ENCODE assay signal across 8 mouse cellular contexts in genomic region chr12:111672176-111672575, GRCm38 (mm10). TPM values are rescaled to one million over a fixed set of nuclear protein-coding genes. Genes with fewer than 3 reads are reported as not detected.
DNase-seq lines count a peak whose midpoint lies in the region; ATAC-seq and TF ChIP-seq lines count a peak whose summit lies in the region.

Ckb (minus strand) TSS chr12:111672338.

- H3K9me3 ChIP-seq in hindbrain, embryonic 10.5 days = no peaks in the 10 kb centered on the region
- no peaks in the 10 kb centered on the region for H3K9me3 ChIP-seq in liver, embryonic 16.5 days (replicated peaks; ENCODE audit: control insufficient read depth, low read length)
- no peaks in the 10 kb centered on the region for H3K9me3 ChIP-seq in neural tube, embryonic 14.5 days (ENCODE audit: control insufficient read depth, low read length)

- H3K4me2 ChIP-seq in liver, embryonic 16.5 days (ENCODE audit: low read depth, low read length) = peak within 1 kb of the TSS; percentile 55
- H3K4me2 ChIP-seq in neural tube, embryonic 14.5 days (ENCODE audit: low read depth, low read length) = peak within 1 kb of the TSS; percentile 96

- H3K9ac ChIP-seq in liver, embryonic 16.5 days (ENCODE audit: low read depth, low read length) = no peak within 1 kb of the TSS
- peak within 1 kb of the TSS; percentile 93 for H3K9ac ChIP-seq in neural tube, embryonic 14.5 days (replicated peaks; ENCODE audit: low read depth, low read length)

- under 1% methylated on average over 31 of the region's 31 CpGs for WGBS in hindbrain, embryonic 10.5 days
- 1% methylated on average over 31 of the region's 31 CpGs for WGBS in liver, embryonic 16.5 days (ENCODE audit: insufficient replicate concordance)
- under 1% methylated on average over 31 of the region's 31 CpGs for WGBS in neural tube, embryonic 14.5 days

- H3K4me3 ChIP-seq in hindbrain, embryonic 10.5 days = peak within 1 kb of the TSS; percentile 90
- H3K4me3 ChIP-seq in layer of hippocampus, adult 2 months = peak within 1 kb of the TSS; percentile 100
- H3K4me3 ChIP-seq in liver, embryonic 16.5 days (ENCODE audit: low read depth, low read length) = peak within 1 kb of the TSS; percentile 51
- peak within 1 kb of the TSS; percentile 85 for H3K4me3 ChIP-seq in neural tube, embryonic 14.5 days (ENCODE audit: low read depth, low read length)

- ATAC-seq in liver, embryonic 16.5 days (ENCODE audit: low read depth) = 0 out of 2 replicates have a peak, but pooled peaks have one; percentile 17
- peak; percentile 85 for ATAC-seq in neural tube, embryonic 14.5 days (ENCODE audit: low read depth)

- H3K36me3 ChIP-seq in hindbrain, embryonic 10.5 days = peaks cover 42% of the 10 kb centered on the region
- H3K36me3 ChIP-seq in liver, embryonic 16.5 days (ENCODE audit: control insufficient read depth, insufficient read depth) = no peaks in the 10 kb centered on the region
- H3K36me3 ChIP-seq in neural tube, embryonic 14.5 days (ENCODE audit: control insufficient read depth, insufficient read depth, low read length) = 0 out of 2 replicates have a peak, but pooled peaks cover 7% of the 10 kb centered on the region

- peak; percentile 93 for DNase-seq in R1 (ENCODE audit: low read depth, low spot score)
- DNase-seq in cerebellum, adult 8-10 months = peak; percentile 93
- DNase-seq in frontal cortex, postnatal 10 days (ENCODE audit: low spot score in 2 of 2) = peak; percentile 90 to 91
- peak; percentile 90 for DNase-seq in hindbrain, embryonic 10.5 days (ENCODE audit: low spot score)
- peak; percentile 90 to 93 for DNase-seq in layer of hippocampus, adult 2 months (ENCODE audit: low spot score in 2 of 2)
- peak; percentile 44 to 56 for DNase-seq in urinary bladder, adult 18-20 months (ENCODE audit: low spot score in 2 of 2)

- peak within 1 kb of the TSS; percentile 95 for H3K27ac ChIP-seq in hindbrain, embryonic 10.5 days
- H3K27ac ChIP-seq in layer of hippocampus, adult 2 months = peak within 1 kb of the TSS; percentile 99
- no peak within 1 kb of the TSS for H3K27ac ChIP-seq in liver, embryonic 16.5 days (ENCODE audit: low read length)
- peak within 1 kb of the TSS; percentile 90 for H3K27ac ChIP-seq in neural tube, embryonic 14.5 days (ENCODE audit: low read depth, low read length)

- TF ChIP-seq CTCF in layer of hippocampus, adult 2 months (conservative IDR thresholded peaks at IDR 0.05) = peak; percentile 20; the same call in 1 of the 2 replicates

- H3K27me3 ChIP-seq in hindbrain, embryonic 10.5 days (ENCODE audit: insufficient read depth, poor library complexity, severe bottlenecking) = peaks cover 68% of the 10 kb centered on the region
- H3K27me3 ChIP-seq in liver, embryonic 16.5 days (ENCODE audit: control insufficient read depth, insufficient read depth, low read depth, low read length) = peaks cover 54% of the 10 kb centered on the region
- H3K27me3 ChIP-seq in neural tube, embryonic 14.5 days (ENCODE audit: control insufficient read depth, insufficient read depth, low read length) = no peaks in the 10 kb centered on the region

- H3K4me1 ChIP-seq in hindbrain, embryonic 10.5 days (replicated peaks) = peaks cover 68% of the 10 kb centered on the region
- H3K4me1 ChIP-seq in liver, embryonic 16.5 days (ENCODE audit: control insufficient read depth, low read depth, low read length) = peaks cover 18% of the 10 kb centered on the region
- H3K4me1 ChIP-seq in neural tube, embryonic 14.5 days (ENCODE audit: control insufficient read depth, insufficient read depth, low read length) = peaks cover 26% of the 10 kb centered on the region

RNA-seq across cellular contexts. Expression of gene Ckb, which starts in this region (rescaled TPM):
- polyA plus RNA-seq in hindbrain, embryonic 10.5 days (2016; fragmentation: Nextera tagmentation; extraction: Ambion mirVana) = 2,059 and 2,773 TPM in 2 replicates
- total RNA-seq in layer of hippocampus, adult 2 months (2021) = 1,000 to 10,000 TPM; 1,228 to 1,237 TPM
- 39.2 and 44.8 TPM in 2 replicates for polyA plus RNA-seq in liver, embryonic 16.5 days (2015; fragmentation: Nextera tagmentation; extraction: Ambion mirVana)
- polyA plus RNA-seq in neural tube, embryonic 14.5 days (2014; fragmentation: Nextera tagmentation; extraction: Ambion mirVana) = 1,430 and 1,628 TPM in 2 replicates

Comparison
In these comparisons a context has a peak if more than half of its experiments do, and no peak if none do; other contexts are left out.
1. RNA of gene Ckb (polyA plus RNA-seq): 2,059 to 2,773 TPM in hindbrain, embryonic 10.5 days and 1,430 to 1,628 TPM in neural tube, embryonic 14.5 days; 39.2 to 44.8 TPM in liver, embryonic 16.5 days; every median in the first group is over 10 times any median in the second.
2. Peak in every context shown above with its lines, with median percentiles within 50 percentile points of each other: DNase-seq and H3K4me3 ChIP-seq.